Mouse (Mus musculus) bone marrow macrophage, adult 2 months (primary cell): ENCODE results near the gene Src.

ENCODE experiments used
- CTCF ChIP-seq: IDR thresholded peaks from 2 replicates; pipeline ENCODE4 v1.5.1; 2012; ENCODE audit warnings: low read depth, mild to moderate bottlenecking, low read length, moderate library complexity
- POLR2A ChIP-seq: IDR thresholded peaks from 2 replicates; pipeline ENCODE4 v1.6.1; 2012; ENCODE audit warnings: mild to moderate bottlenecking, low read depth, low read length, borderline replicate concordance

DNA sequence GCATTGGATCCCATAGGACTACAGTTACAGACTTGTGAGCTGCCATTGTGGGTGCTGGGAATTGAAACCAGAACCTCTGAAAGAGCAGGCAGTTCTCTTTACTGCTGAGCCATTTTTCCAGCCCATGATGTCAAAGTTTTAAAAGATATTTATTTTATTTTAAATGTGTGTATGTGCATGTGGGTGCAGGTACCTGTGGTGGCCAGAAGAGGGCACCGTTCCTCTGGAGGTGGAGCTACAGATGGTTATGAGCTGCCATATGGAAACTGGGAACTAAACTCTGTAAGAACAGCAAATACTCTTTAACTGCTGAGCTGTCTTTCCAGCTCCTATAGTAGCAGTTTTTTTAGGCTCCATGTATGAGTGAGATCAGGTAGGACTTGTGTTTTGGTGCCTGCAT is 23.1 kb downstream of the Src start:
- peak; percentile 17; the same call in 1 of the 2 replicates for TF ChIP-seq CTCF
- no peak for TF ChIP-seq POLR2A
